Mouse (Mus musculus) kidney, postnatal 36 days (tissue): ENCODE data around the gene Nat8f2.
"Not testable (repeated sequence)": the region's sequence is repeated elsewhere in the genome, so short reads cannot be mapped to it uniquely, and the experiment has no call there.

Experiments used
- DNase-seq, 2 experiments: peaks; one replicate each; pipeline ENCODE4 v3.0.0; 2021 to 2022; ENCODE audit warnings: mixed read lengths in 2 of 2

Gene Nat8f2

DNA sequence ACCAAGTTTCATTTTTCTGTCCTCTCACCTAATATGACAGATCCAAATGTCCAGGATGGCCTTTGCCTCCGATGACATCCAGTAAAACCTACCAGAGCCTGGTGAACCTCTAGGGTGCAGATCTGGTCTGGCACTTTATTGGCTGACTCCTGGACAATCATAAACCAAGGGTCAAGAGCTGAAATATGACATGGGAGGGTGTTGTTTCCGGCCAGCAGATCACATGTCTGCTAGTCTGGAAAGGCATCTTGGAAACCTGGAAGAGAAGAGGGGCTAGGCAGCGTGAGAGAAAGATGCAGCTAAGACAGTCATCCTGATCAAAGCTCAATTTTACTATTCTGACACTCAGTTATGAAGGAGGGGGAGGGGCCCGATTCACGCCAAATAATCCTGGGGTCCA is at the start of gene Nat8f2:
TSS of gene Nat8f2 (minus strand) at position 153 of the 400 bp plus-strand sequence.
- DNase-seq, result peak; percentile 66 to 80

DNA sequence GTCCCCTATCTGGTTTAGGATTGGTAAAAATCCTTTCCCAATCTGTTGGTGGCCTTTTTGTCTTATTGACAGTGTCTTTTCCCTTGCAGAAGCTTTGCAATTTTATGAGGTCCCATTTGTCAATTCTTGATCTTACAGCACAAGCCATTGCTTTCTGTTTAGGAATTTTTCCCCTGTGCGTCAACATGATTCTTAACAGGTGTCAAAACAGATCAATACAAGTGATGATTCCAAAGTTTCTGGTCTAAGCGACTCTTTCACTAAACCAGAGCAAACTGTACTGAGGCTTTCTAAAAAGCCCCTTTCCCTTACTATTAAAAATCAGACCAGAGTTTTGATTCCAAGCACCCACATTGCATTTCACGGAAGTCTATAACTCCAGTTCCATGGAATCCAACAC is 49.4 kb upstream of the Nat8f2 start:
- not testable (repeated sequence) for DNase-seq

DNA sequence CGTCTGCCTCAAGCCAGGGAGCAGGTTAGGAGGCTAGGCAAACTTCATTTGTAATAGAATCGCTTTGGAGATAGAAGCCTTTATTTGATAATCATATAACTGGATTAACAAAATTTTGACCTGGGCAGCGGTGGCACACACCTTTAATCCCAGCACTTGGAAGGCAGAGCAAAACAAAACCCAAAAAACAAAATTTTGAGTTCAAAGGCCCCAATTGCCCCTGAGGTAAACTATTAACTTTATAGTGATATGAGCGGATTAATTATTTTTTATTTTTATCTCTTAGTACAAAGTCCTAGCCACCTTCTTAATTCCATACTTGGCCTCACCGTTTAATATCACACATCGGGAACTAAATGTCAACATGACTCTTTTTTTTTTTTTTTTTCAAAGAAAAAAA is 47.6 kb upstream of the Nat8f2 start:
- peak in 1 of 2 experiments; percentile 34 for DNase-seq

DNA sequence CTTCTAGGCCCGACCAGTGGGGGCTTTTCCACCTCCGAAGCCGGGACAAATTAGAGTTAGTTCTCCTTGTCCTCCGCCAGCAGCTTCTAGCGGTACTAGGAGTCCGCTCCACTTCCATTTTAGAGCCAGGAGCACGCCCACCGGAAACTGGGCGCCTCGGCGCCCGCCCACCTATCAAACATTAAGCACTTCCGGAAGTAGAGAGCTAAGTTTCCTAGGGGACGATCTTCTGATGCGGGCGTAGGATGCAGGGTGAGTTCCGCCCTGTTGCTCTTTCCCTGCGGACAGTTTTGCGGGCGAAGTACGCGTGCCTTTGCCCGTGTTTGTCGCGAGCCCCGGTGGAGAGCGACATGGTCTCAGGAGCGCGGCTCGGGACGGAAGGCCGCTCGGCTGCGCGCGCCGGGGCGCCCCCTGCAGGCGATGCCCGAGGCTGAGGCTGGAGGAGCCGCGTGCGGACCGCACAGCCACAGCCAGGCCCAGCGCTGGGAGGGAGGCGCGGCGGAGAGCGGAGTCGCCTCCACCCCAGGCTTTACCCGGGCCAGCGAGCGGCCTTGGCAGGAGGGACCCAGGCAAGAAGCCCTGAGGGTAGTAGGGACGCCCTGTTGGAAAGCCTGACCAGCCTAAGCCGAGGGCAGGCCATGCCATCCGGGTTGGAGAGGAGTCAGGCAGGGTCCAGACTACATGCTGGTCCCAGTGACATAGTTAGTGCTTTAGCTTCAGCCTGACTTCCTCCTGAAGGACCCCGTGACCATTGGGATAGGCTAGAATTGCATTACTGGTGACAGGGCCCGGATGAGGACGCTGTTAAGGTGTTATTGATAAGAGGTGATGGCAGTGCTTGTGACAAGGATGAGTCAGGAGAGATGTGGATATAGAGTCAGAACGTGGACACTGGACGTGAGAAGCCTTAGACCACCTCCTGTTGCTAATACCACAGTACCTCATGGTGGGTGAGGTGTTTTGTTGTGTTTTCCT is 46.9 kb upstream of the Nat8f2 start, which contains the start of gene Nat8f1:
TSS of gene Nat8f1 (minus strand) at position 149 of the 975 bp plus-strand sequence.
- DNase-seq, result peak; percentile 93 to 95

DNA sequence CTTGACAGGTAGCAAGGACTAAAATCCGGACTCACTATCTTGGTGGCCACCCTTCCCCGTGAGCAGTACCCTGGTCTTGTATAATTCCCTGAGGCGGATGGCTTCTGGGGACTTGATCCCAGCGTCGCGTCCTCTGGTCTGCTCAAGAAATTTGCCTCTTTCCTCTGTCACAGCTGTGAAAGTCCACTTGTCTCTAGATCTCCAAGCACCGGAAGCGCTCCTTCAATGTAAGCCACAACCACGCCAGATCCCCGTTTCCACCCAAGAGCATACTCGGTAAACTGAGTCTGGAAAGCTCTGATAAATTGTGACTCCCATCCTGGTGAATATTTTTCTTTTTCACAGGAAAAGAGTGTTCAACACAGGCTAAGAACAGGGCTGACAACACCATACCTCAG is 46.2 kb upstream of the Nat8f2 start:
- DNase-seq, result peak in 1 of 2 experiments; percentile 30

DNA sequence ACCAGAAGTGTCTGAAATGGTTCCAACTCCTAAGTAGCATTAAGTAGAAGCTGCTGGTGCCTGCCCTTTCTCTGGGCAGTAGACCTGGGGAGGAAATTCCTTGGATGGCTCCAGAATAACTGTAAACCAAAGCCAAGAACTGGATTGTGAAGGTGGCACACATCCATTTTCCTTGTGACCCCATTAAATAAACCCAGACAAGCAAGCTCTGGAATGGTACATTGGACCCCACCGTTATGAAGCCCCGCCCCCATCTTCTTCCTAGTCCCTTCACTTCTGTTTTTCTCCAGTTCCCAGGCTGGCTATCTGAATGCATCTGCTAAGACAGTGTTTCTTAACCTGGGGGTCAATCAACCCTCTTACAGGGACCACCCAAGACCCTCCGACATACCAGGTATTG is 42.6 kb upstream of the Nat8f2 start, which contains the start of gene Tprkb:
TSS of gene Tprkb (plus strand) at position 279 of the 400 bp plus-strand sequence.
- DNase-seq, result peak; percentile 64 to 73

DNA sequence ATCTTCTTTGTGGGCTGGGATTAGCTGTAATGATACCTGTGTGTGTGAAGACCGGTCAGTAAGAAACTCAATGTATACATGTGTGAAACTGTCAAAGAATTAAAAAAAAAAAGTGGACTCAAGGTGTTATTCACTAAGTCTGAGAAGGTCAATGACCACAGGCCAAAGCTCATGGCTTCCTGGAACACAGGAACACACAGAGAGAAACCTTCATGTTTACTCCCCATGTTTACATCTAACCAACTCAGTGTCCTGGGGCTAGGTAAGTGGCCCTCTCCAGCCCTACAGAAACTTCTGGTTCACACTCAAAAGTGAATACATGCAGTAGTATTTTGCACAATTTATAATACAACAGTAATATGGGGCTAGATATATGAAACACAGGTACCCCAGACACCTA is 40.7 kb upstream of the Nat8f2 start:
- DNase-seq, result no peak

DNA sequence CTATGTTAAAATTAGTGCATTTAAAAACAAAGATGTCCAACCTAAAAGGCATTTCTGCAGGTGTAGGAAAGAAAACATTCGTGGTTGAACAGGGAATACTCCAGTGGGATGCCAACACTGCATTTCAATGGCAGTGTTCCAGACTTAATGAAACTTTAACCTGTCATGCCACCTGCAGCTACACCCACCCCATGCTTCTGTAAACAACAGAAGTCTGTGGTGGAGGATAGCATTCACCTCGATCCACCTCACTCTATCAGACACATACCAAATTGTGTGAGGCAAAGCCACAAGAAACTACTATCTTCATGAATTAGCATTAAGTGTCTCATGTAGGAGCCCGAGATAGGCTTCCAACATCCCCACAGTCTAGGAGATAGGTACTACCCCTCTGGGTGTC is 39.4 kb upstream of the Nat8f2 start:
- DNase-seq, result peak; percentile 58 to 77

DNA sequence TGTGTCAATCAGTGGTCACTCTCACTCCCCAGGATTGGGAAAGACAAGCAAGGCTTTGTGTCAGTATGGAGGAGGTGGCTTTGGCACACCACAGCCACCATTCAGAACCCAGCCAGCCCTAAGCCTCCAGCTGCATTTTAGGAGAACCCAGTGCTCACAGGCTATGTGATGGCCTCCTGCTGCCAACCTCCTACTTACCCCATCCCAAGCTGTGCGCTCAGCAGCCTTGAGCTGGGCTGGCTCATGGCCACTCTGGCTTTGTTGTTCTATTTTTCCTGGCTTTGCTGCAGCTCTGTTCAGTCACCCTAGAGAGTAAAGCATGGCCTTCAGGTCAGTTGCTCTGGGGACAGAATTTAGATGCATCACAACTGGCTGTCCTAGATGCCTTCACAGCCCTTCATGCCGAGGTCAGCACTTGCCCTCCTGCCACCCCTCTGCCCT is 38.0 kb upstream of the Nat8f2 start:
- DNase-seq, result peak; percentile 49 to 51

DNA sequence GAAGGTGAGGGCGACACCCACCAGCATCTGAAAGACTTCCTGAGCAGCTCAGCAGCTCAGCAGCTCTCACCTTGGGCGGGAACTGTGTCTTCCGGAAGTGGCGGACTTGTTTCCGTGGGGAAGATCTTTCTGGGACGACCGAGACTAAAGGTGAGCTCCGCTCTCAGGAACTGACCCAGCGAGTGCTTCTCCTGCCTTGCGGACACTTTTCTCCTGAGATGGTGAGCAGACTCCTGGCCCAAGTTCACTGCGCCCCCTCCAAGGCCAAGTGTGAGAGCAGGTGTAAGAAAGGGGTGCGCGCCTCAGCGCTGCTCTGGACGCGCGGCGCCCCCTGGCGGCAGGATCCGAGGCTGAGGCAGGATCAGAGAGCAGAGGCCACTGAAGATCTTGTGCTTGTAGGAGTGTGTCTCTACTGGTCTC is 35.7 kb upstream of the Nat8f2 start, which contains the start of gene Nat8f4:
TSS of gene Nat8f4 (minus strand) at position 243 of the 420 bp plus-strand sequence.
- peak; percentile 82 to 90 for DNase-seq

DNA sequence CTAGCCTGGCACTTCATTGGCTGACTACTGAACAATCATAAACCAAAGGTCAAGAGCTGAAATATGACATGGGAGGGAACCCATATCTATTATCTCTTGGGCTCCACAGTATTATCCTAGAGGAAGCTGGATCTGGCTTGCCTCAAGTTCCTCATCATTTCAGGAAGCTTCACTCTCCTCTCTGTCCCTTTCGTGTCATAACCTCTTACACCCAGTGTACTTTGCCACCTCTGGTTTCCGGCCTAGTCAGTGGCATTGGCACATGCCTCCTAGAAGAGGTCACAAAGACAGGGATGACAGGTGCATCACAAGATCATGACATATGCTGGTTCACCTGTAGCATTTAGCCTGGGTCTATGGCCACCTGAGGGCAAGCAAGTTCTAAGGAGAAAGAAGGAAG is 33.3 kb upstream of the Nat8f2 start:
- no peak for DNase-seq

DNA sequence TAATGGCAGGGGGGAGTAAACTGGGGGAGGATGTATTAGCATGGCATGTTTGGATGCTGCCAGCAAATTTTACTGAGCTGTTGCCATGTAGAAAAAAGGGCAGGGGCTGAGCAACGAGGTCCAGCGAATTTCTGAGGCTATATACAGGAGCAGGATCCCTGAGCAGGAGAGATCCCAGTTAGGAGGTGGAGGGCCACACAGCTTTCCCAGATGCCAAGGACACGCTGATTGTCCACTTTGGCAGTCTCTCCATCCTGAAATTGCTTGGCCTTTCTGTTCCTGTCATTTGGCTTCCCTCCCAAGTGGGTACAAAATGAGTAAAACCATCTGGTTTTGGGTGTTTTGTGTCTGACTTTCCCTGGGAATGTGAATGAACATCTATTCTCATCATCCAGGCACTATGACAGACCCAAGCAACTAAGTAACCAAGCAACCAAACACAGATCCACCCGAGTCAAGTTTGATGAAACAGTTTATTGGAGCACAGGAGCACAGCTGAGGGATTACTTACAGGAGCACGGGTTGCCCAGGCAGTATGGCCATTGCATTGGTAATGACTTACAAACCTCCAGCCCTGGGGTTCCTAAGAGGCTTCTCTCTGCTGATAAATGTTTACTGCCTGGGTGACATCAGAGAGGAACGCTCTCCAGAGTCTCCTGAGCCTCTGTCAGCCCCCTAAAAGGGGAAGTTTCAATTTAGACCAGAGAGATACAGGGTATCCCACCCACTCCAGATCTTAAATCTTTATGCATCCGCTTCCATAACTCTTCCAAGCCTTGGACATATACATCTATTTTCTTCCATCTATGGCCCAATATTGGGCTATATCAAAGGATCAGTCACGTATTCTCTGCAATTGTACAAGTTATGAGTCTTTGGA is 29.9 kb upstream of the Nat8f2 start:
- not testable (repeated sequence) for DNase-seq

DNA sequence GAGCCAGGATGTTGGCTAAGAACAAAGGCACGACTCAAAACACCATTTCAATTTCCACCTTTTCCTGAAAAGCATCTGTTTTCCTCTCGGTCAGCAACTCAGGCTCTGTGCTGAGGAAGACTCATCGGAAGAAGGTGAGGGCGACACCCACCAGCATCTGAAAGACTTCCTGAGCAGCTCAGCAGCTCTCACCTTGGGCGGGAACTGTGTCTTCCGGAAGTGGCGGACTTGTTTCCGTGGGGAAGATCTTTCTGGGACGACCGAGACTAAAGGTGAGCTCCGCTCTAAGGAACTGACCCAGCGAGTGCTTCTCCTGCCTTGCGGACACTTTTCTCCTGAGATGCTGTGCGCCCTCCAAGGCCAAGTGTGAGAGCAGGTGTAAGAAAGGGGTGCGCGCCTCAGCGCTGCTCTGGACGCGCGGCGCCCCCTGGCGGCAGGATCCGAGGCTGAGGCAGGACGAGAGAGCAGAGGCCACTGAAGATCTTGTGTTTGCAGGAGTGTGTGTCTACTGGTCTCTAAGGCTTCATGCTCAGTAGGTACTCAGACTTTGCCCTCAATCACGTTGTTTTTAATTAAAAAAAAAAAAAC is 26.2 kb upstream of the Nat8f2 start:
- DNase-seq, result peak in 1 of 2 experiments; percentile 67

DNA sequence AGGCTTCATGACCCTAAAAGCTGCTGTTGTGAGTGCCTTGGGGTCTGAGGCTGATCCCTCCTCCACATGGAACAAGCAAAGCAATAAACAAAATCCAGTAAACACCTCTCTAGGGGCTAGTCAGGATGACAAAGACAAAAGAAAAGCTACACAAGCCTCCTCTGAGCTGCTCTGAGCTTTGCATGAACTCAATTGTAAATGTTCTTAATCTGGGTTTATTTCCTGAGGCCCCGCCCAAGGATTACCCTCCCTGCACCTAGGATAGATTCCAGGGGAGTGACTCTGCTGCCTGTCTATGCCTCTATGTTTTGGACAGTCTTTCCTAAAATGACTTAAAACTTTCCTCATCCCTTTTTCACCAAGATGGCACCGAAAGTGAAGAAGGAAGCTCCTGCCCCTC is 20.0 kb upstream of the Nat8f2 start:
- no peak for DNase-seq

DNA sequence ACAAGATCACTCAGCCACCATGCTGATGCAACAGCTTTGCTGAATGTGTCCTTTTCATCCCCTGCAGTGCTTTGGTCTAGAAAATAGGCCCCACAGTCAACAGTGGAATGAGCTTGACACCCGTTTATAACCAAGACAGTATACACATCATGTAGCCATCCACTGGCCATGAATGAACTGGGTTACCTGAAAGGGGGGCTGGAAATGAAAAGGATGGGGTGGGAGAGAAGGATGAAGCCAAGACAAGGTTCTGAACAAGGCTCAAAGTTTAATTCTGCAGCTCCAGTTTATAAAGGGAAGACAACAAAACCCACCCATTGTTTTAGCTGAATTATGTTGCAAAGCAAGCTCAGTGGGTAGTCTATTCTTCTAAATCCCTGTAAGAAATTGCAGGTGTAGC is 15.4 kb upstream of the Nat8f2 start:
- DNase-seq, result no peak

DNA sequence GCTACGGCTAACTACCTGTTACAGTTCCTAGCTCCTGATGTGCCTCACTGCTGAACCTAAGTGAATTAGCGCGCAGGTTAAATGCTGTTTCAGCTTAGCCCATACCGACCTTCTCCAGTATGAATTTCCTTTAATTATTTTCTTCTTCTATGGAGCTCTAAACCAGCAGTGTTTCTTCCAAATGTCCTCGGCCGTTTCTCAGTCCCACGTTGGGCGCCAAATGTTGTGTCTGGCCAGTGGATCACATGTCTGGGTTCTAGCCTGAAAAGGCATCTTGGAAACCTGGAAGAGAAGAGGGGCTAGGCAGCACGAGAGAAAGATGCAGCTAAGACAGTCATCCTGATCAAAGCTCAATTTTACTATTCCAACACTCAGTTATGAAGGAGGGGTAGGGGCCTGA is 14.3 kb upstream of the Nat8f2 start:
- DNase-seq, result not testable (repeated sequence)

DNA sequence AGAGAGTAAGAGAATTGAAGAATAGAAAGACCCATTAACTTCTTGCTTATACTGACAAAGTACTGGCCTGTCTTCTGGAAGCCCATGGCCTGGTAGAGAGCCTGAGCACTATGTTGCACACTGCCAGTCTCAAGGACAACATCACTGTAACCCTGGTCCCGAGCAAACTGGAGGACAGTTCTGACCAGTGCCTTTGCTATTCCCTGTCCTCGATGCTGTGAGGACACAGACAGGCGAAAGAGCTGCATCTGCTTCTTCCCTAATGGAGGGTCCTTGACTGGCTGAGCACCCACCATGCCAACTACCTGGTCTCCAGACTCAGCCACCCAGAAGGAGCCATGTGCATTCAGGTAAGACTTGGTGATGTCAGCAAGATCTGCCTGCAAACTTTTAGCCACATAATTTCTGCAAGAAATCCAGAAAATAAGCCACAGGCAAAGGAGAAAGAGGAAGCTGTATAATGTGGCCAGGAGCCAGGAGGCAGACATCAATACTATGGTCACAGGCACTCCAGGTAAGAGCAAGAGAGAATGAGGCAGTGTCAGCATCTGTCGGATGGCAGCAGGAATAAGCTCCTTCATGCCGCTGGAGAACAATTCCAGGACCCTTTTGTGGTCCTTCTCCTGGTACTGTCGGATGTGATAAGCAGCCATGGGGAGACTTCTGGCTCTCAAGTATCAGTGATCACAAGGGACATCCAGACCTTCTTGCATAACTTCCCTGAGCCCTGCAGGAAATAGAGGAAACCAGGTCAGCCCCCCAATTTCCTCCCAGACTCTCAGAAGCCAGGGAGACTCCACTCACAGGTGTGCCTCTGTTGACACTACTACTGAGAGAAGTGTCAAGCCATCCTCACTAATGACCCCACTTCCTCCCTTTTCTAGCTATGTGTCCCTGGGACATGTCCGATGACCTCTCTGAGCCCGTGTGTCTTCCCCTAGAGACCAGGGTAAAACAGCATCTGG is 950 bp downstream of the Nat8f2 start:
- DNase-seq, result peak; percentile 23 to 40

DNA sequence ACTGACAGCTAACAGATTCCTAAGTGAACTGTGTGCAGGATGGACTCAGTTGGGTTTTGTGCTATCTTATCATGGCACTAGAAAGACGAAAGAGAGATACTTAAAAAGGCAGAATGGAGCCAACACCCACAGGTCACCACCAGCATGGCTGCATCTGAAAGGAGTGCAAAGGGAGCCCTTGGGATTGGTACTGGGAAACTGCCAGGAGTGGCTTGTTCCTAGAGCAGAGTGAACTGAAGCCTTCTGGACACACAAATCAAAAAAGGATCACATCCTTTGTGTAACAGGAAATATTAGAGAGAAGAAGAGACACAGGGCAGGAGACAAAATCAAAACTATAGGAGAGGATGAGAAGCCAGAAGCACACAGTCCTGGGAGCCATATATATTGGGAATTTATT is 2.0 kb downstream of the Nat8f2 start:
- not testable (repeated sequence) for DNase-seq

DNA sequence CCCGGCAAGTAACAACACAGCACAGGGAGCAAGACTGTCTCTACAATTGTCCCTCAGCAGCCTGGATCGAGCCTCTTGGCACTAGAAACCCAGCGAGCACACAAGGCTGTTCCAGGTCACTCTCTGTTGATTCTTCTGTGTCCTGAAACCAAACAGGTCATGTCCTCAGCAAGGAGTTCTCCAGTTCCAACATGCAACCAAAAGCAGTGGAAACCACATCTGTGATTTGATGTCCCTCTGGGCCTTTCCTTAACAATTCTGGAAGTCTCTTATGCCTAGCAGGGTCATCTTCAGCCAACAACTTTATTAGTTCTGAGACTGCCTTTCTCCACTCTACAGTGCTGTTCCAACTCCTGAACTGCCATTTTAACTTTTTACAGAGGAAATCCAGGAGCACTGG is 2.8 kb downstream of the Nat8f2 start:
- DNase-seq, result not testable (repeated sequence)

DNA sequence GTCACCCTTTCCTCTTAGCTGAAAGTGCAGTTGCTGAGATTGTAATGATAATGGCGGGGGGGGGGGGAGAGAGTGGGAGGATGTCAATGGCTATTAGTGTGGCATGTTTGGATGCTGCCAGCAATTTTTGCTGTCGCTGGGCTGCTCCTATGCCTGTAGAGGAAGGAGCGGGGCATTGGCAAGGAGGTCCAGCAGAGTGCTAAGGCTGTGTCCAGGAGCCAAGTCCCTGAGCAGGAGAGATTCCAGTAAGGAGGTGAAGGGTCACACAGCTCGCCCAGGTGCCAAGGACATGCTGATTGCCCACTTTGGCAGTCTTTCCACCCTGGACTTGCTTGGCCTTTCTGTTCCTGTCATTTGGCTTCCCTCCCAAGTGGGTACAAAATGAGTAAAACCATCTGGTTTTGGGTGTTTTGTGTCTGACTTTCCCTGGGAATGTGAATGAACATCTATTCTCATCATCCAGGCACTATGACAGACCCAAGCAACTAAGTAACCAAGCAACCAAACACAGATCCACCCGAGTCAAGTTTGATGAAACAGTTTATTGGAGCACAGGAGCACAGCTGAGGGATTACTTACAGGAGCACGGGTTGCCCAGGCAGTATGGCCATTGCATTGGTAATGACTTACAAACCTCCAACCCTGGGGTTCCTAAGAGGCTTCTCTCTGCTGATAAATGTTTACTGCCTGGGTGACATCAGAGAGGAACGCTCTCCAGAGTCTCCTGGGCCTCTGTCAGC is 3.9 kb downstream of the Nat8f2 start:
- peak; percentile 75 to 81 for DNase-seq

DNA sequence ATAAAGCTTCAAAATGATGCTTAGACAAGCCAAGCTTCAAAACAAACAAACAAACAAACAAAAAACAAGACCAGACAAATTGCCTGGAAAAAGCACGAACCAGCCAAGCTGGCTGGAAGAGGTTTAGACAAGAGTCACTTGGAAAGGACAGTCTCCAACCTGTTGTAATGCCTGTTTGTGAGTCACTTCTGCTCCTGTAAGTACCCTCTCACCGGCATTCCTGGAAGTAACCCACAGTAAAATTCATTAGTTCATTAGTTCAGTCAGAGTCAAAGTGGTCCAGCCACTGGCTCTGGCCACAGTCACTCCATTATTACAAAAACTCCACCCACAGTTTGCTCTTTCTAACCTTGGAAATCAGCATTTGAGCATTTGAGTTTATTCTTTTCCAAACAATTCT is 5.1 kb downstream of the Nat8f2 start:
- DNase-seq, result no peak
